Mouse (Mus musculus): ENCODE data around the gene Axin2.

The Axin2 gene

GRCm38 (mm10) chr11:108975583-108975982 lies 55.4 kb downstream of the Axin2 start:
- no peak for DNase-seq (ENCODE audit: low read depth)

DNA sequence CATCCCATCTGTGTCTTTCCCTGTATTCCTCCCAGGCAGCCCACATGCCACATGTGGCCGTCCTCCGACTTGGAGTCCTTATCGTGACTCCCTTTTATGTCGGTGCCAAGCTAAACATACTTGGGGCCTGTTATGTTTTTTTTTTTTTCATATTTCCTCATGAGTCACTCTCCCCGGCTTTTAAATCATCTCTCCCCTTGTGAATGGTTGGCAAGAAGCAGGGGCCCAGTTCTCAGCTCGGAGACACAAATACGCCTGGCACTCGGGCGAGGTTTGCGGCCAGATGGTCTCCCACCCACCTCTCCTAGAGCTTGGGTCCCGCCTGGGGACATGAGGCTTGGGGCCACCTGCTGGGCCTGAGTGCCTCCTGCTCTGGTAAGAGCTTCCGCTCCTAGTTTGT lies 60.4 kb downstream of the Axin2 start:
- DNase-seq (ENCODE audit: low read depth) = no peak

DNA sequence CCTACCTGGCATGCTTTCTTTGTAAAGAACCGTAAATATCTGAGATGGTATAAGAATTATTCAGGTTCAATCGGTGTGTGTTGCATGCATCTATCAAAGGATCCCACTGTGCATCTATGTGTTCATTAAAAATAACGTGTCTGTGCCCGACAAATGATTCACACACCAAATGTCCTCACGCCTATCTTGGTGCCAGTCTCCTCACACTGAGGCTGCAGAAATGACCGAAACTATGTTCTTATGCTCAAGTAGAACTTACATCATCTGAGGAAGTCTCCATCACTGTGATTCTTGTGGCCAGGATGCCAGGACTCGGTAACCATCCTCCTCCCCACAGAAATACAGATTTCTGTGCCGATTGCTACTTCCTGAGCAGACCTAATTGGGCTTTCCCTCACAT lies 60.9 kb downstream of the Axin2 start:
- no peak for DNase-seq (ENCODE audit: low read depth)

- no peak for DNase-seq (ENCODE audit: low read depth)
Measured at GRCm38 (mm10) chr11:108983409-108984064, 63.4 kb downstream of the Axin2 start.

GRCm38 (mm10) chr11:108984711-108985419 lies 64.7 kb downstream of the Axin2 start:
- DNase-seq (ENCODE audit: low read depth) = no peak

DNA sequence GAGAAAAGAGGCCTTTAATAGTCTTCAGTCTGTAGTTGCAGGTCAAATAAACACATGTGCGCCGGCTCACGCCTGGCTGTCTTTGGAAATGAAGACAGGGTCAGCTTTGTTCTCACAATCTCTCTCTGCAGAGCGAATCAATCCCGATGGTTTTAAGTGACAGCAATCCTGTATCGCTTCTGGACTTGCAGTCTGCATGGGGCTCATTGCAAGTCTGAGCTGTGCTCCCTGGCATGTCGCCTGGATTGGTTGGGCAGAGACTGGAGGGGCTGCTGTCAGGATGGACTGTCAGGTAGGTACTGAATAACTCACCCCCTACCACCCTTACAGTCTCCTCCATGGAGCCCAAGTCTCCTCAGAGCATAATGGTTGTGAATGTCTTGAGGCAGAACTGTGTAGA lies 65.7 kb downstream of the Axin2 start:
- DNase-seq (ENCODE audit: low read depth) = no peak

GRCm38 (mm10) chr11:108987226-108987625 lies 67.1 kb downstream of the Axin2 start:
- DNase-seq (ENCODE audit: low read depth) = no peak

DNA sequence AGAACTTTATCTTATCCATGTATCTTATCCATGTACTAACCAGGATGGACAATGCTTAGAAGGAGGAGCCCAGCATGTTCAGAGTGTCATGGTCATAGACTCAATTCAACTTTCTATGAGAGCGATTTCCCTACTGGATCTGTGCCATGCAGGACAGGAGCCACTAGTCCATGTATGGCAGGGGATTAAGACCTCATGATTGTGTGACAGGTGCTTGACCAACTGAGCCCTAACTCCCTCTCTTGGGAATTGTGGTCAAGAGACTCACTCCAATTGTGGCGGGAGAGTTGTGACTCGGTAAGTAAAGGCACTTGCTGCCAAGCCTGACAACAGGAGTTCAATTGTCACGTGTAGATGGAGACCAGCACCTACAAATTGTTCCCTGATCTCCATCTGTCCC lies 67.6 kb downstream of the Axin2 start:
- no peak for DNase-seq (ENCODE audit: low read depth)

DNA sequence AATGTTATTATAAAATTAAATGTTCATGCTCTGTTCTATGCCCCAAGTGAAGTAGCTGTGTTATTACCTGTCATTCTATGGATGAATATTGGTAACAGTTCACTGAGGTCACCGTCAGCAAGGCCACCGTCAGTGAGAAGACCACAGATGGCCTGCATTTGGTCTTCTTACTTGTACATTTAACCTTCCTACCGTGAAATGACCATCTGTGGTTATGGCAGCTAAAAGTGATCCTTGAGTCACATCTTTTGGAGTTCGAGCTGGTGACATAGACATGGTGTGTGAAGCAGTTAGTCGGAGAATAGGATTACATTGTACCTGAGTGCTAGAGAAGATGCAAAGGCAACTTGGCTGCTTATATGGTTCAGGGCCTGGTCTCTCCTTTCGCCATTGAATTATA lies 68.1 kb downstream of the Axin2 start:
- no peak for DNase-seq (ENCODE audit: low read depth)

DNA sequence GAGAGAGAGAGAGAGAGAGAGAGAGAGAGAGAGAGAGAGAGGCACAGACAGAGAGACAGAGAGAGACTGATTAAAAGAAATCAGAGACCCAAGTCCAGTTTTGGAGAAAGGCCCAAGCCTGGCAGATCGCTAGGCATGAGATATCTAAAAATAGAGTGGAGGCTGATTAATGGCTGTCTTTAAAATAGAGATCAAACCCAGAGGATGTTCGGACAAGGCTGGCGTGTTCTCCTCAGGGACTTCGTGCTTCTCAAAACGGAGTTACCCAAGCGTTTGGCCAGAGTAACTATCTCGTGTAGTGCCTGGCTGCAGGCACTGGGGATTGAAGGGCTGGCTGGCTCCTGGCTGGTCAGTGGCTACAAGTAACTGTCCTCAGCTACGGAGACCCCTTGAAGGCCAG lies 69.8 kb downstream of the Axin2 start:
- DNase-seq (ENCODE audit: low read depth) = no peak

GRCm38 (mm10) chr11:108993414-108993813 lies 73.3 kb downstream of the Axin2 start:
- no peak for DNase-seq (ENCODE audit: low read depth)

DNA sequence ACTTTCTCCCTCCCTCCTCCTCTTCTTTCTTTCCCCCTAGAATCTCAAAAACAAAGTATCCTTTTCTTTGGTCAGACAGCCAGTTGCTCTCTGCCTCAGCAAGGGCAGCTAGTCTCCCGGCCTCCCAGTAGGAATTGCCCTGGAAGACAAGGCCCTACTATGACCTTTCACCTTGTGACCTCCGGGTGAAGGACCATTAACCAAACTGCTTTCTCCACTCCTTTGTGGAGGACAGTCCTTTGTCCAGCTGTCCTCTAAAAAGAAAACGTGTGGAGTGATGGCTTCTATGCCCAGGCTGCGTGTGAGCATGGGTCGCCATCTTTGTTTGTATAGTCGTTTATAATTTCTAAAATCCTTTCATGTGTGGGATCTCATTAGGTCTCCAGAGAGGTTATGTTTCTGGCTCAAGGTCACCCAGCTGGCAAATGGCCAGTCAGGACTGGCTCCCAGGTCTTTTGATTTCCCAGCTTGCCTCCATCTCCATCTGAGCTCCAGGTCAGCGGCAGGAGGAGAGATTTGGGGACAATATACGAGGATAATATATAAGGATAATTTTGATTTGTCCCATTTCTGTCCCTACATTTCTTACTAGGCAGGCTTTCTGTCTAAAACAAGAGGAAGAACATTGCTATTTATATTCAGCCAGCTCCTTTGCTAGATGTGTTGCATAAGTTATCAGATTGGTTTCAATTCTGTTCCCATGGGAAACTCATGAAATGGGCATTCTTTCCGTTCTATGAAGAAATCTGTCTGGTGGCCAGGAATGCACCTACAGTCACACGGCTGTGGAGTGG lies 75.2 kb downstream of the Axin2 start:
- no peak for DNase-seq (ENCODE audit: low read depth)

DNA sequence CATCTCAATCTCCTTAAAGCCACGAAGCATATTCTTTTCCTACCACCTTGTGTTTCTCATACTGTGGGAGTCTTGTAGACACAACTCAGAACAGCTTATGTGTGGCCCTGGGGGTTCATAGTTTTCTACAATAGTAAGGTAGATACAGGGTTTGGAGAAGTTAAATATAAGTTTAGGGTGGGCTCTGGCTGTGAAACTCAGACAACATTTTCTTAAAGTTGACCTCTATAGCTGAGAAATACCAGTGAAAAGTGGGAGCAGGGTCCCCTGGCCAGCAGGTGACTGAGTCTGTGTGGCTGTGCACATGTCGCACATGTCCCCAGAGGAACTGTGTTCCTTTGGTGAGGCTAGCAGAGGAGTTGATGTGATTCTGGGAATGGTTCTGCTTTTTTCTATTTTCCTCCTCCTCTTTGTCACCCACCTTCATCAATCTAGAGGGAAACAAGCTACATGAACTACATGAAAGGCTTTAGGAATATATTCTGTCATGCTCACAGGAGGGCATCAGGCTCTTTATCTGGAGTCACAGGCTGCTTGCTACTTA lies 75.9 kb downstream of the Axin2 start:
- no peak for DNase-seq (ENCODE audit: low read depth)

DNA sequence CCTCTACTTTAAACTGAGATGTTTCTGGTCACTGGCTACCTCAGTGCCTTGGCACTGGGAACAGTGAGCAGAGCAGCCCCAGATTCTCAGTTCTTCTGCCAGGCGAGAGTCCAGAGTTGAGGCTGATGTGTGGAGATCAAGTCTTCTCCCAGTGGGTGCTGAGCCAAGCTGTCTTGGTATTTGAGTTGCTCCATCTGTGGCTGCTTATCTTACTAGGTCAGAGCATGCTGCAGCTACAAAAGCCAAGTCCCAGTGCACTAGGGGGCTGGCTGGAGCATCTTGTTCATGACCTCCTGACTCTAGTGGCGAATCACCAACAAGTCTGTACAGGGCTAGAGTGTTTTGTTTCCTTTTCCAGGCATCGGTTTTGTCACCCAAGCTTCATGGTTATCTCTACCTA lies 77.7 kb downstream of the Axin2 start:
- no peak for DNase-seq (ENCODE audit: low read depth)
